Mouse (Mus musculus) spleen, adult 10 weeks (tissue): ENCODE results near the gene Ins1. TPM values are rescaled to one million over a fixed set of nuclear protein-coding genes. Genes with fewer than 3 reads are reported as not detected.

Experiments used
- polyA plus RNA-seq: library from polyadenylated mRNA; stranded (reverse); fragments of 350-450 nt; fragmentation: Illumina TruSeq; extraction: RNeasy Lipid Tissue Mini Kit (QIAGEN cat#74804); gene quantifications from one replicate; pipeline ENCODE4 v1.2.3, GENCODE M21; 2015; ENCODE audit warnings: low replicate concordance; ENCODE audit not compliant: insufficient read depth

The Ins1 gene
- polyA plus RNA-seq = not detected

GRCm38 (mm10) chr19:52263997-52264396 is at the start of gene Ins1:
TSS of gene Ins1 (plus strand) at chr19:52264297.

